ENCODE assay signal across 28 mouse cellular contexts in the genomic region with DNA sequence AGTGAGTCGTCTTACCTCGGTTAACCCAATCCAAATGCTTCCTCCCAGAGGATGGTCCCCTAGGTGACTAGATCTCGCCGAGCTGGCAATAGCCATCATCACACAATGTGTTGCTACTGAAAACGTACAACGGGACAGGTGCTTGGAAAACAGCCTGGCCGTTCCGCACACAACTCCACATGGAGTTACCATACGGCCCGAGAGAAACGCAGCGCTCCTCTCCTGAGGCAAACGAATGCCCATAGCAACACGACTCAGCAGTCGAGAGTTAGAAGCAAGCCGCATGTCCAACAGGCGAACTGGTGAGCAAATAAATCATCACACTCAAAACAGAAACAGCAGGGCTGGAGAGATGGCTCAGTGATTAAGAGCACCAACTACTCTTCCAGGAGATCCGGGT. TPM values are rescaled to one million over a fixed set of nuclear protein-coding genes. Genes with fewer than 3 reads are reported as not detected.
DNase-seq lines count a peak whose midpoint lies in the region; ATAC-seq and TF ChIP-seq lines count a peak whose summit lies in the region.
"Had no signal": no experiment of that assay in that cellular context is flagged by ENCODE, and none has a peak within 500 bp of the region (broad histone marks: within the 10 kb centered on the region; RNA-seq: fewer than 3 reads in every experiment).

No protein-coding gene starts in this region.

- ATAC-seq in forebrain, postnatal 0 days, result peak; percentile 54; the same call in 1 of the 2 replicates
- ATAC-seq in forebrain, embryonic 15.5 days (replicated peaks), result no peak
- no peak for ATAC-seq in monocyte, adult 5-6 weeks (replicated peaks; ENCODE audit: insufficient number of reproducible peaks, low FRiP score, low TSS enrichment, poor library complexity, severe bottlenecking)
- ATAC-seq: activated CD4-positive, CD25-positive, alpha-beta regulatory T cell, adult 4 months; forebrain, embryonic 13.5 days had no signal

- no peaks in the 10 kb centered on the region for H3K9me3 ChIP-seq in forebrain, postnatal 0 days (ENCODE audit: low read length)
- H3K9me3 ChIP-seq in forebrain, embryonic 15.5 days, result no peaks in the 10 kb centered on the region
- H3K9me3 ChIP-seq: forebrain, embryonic 13.5 days; hindbrain, embryonic 15.5 days; kidney, embryonic 15.5 days; limb, embryonic 13.5 days; neural tube, embryonic 13.5 days; stomach, embryonic 15.5 days had no signal

- H3K4me1 ChIP-seq in forebrain, postnatal 0 days (ENCODE audit: insufficient read depth), result no peaks in the 10 kb centered on the region
- 0 out of 2 replicates have a peak, but pooled peaks cover 3% of the 10 kb centered on the region for H3K4me1 ChIP-seq in forebrain, embryonic 15.5 days
- H3K4me1 ChIP-seq: hindbrain, embryonic 15.5 days; megakaryocyte, embryonic 14.5 days; midbrain, embryonic 12.5 days; neural tube, embryonic 13.5 days; stomach, embryonic 15.5 days had no signal

- no peaks in the 10 kb centered on the region for H3K27me3 ChIP-seq in forebrain, postnatal 0 days (ENCODE audit: insufficient read depth, low read length)
- no peaks in the 10 kb centered on the region for H3K27me3 ChIP-seq in forebrain, embryonic 15.5 days
- H3K27me3 ChIP-seq: forebrain, embryonic 13.5 days; heart, embryonic 12.5 days; hindbrain, embryonic 15.5 days; kidney, embryonic 15.5 days; limb, embryonic 13.5 days; midbrain, embryonic 12.5 days; neural tube, embryonic 13.5 days; stomach, embryonic 15.5 days had no signal

- H3K36me3 ChIP-seq in forebrain, postnatal 0 days (ENCODE audit: insufficient read depth), result no peaks in the 10 kb centered on the region
- H3K36me3 ChIP-seq in forebrain, embryonic 15.5 days, result no peaks in the 10 kb centered on the region
- H3K36me3 ChIP-seq: heart, embryonic 12.5 days; hindbrain, embryonic 15.5 days; kidney, embryonic 15.5 days; limb, embryonic 13.5 days; midbrain, embryonic 12.5 days; neural tube, embryonic 13.5 days; stomach, embryonic 15.5 days had no signal

- no peak overlapping the region for H3K4me3 ChIP-seq in forebrain, postnatal 0 days (ENCODE audit: low read depth, low read length)
- no peak overlapping the region for H3K4me3 ChIP-seq in forebrain, embryonic 15.5 days
- H3K4me3 ChIP-seq: forebrain, embryonic 13.5 days; gastrocnemius, adult 2 months; heart, embryonic 12.5 days; hindbrain, embryonic 15.5 days; kidney, embryonic 15.5 days; limb, embryonic 13.5 days; megakaryocyte, embryonic 14.5 days; midbrain, embryonic 12.5 days; neural tube, embryonic 13.5 days; stomach, embryonic 15.5 days had no signal

- H3K9ac ChIP-seq in forebrain, postnatal 0 days, result no peak overlapping the region
- no peak overlapping the region for H3K9ac ChIP-seq in forebrain, embryonic 15.5 days (replicated peaks)
- H3K9ac ChIP-seq: forebrain, embryonic 13.5 days; heart, embryonic 12.5 days; hindbrain, embryonic 15.5 days; kidney, embryonic 15.5 days; limb, embryonic 13.5 days; midbrain, embryonic 12.5 days; neural tube, embryonic 13.5 days; stomach, embryonic 15.5 days had no signal

- no peak overlapping the region for H3K4me2 ChIP-seq in forebrain, postnatal 0 days (ENCODE audit: low read depth)
- H3K4me2 ChIP-seq in forebrain, embryonic 15.5 days (replicated peaks), result no peak overlapping the region
- H3K4me2 ChIP-seq: forebrain, embryonic 13.5 days; heart, embryonic 12.5 days; hindbrain, embryonic 15.5 days; kidney, embryonic 15.5 days; limb, embryonic 13.5 days; liver, embryonic 11.5 days; midbrain, embryonic 12.5 days; neural tube, embryonic 13.5 days; stomach, embryonic 15.5 days had no signal

- H3K27ac ChIP-seq in forebrain, postnatal 0 days (ENCODE audit: low read depth, low read length), result no peak overlapping the region
- no peak overlapping the region for H3K27ac ChIP-seq in forebrain, embryonic 15.5 days (replicated peaks)
- H3K27ac ChIP-seq: forebrain, embryonic 13.5 days; gastrocnemius, adult 2 months; hindbrain, embryonic 15.5 days; kidney, embryonic 15.5 days; limb, embryonic 13.5 days; midbrain, embryonic 12.5 days; neural tube, embryonic 13.5 days; stomach, embryonic 15.5 days had no signal

- WGBS in forebrain, postnatal 0 days, result 85% methylated on average over 18 of the region's 18 CpGs
- WGBS in forebrain, embryonic 15.5 days, result 92% methylated on average over 18 of the region's 18 CpGs

- DNase-seq in forebrain, postnatal 0 days, result peak; percentile 47
- DNase-seq in brain, adult 2 months (ENCODE audit: low read depth, low spot score), result peak; percentile 35
- DNase-seq in layer of hippocampus, adult 9-10 months (ENCODE audit: low spot score), result peak; percentile 31
- DNase-seq in layer of hippocampus, postnatal 36 days, result peak; percentile 70 to 80
- no peak for DNase-seq in cerebellum, adult 11 months
- DNase-seq: adrenal gland, adult 2 months; adrenal gland, postnatal 36 days; cerebellum, adult 8-10 months; cerebellum, postnatal 36 days; gastrocnemius, adult 2 months; gastrocnemius, postnatal 36 days; heart, adult 18-20 months; kidney, adult 18-20 months; kidney, postnatal 25 days; lung, postnatal 36 days had no signal

- TF ChIP-seq CTCF in forebrain, postnatal 0 days (IDR thresholded peaks at IDR 0.05; ENCODE audit: low read depth), result no peak

RNA-seq across cellular contexts. Expression of a gene that starts 38.6 kb away (rescaled TPM):
- 65.9 and 85.8 TPM in 2 replicates for total RNA-seq in forebrain, postnatal 0 days (2014; rRNA removed)
- 75.1 and 75.2 TPM in 2 replicates for polyA plus RNA-seq in forebrain, postnatal 0 days (2015; fragmentation: Nextera tagmentation; extraction: Ambion mirVana)
- polyA plus RNA-seq in forebrain, embryonic 15.5 days (2015; fragmentation: Nextera tagmentation; extraction: Ambion mirVana), result 119 and 123 TPM in 2 replicates
- total RNA-seq in layer of hippocampus, postnatal 36 days (2021), result 10 to 100 TPM; 32.8 TPM
- total RNA-seq in monocyte, adult 5-6 weeks (2017), result 10.1 to 17.5 TPM (median 14.1 TPM) in 3 replicates

RNA-seq across cellular contexts. Expression of a gene that starts 44.2 kb away (rescaled TPM):
- 72.0 and 101 TPM in 2 replicates for total RNA-seq in forebrain, postnatal 0 days (2014; rRNA removed)
- polyA plus RNA-seq in forebrain, postnatal 0 days (2015; fragmentation: Nextera tagmentation; extraction: Ambion mirVana), result 308 and 448 TPM in 2 replicates
- polyA plus RNA-seq in forebrain, embryonic 15.5 days (2015; fragmentation: Nextera tagmentation; extraction: Ambion mirVana), result 510 and 573 TPM in 2 replicates
- 10 to 100 TPM; 71.7 to 74.6 TPM for total RNA-seq in layer of hippocampus, postnatal 36 days (2021)
- 46.0 to 69.5 TPM (median 61.3 TPM) in 3 replicates for total RNA-seq in monocyte, adult 5-6 weeks (2017)
